Mouse (Mus musculus) forebrain, embryonic 15.5 days (tissue): ENCODE data around the gene Il1r1. TPM values are rescaled to one million over a fixed set of nuclear protein-coding genes. Genes with fewer than 3 reads are reported as not detected.

Experiments
- ATAC-seq: fragments of 200-750 bp; cut with Nextera tagmentation; replicated peaks from 2 replicates; pipeline ENCODE4 v1.8.0; 2017; ENCODE audit warnings: mild to moderate bottlenecking, moderate TSS enrichment, moderate library complexity
- H3K27ac ChIP-seq: fragments of 300-500 bp; sonication (generic); replicated peaks from 2 replicates; pipeline ENCODE4 v1.5.1; 2015; ENCODE audit warnings: mild to moderate bottlenecking, inconsistent platforms
- H3K27me3 ChIP-seq: fragments of 300-500 bp; sonication (generic); 2 replicates; pipeline ENCODE4 v1.6.1; 2015; ENCODE audit warnings: inconsistent platforms
- H3K36me3 ChIP-seq: fragments of 300-500 bp; sonication (generic); 2 replicates; pipeline ENCODE4 v1.6.1; 2015; ENCODE audit warnings: mild to moderate bottlenecking, inconsistent platforms
- H3K4me1 ChIP-seq: fragments of 300-500 bp; sonication (generic); 2 replicates; pipeline ENCODE4 v1.6.1; 2015; ENCODE audit warnings: inconsistent platforms
- H3K4me2 ChIP-seq: fragments of 300-500 bp; sonication (generic); replicated peaks from 2 replicates; pipeline ENCODE4 v1.6.1; 2015; ENCODE audit warnings: mild to moderate bottlenecking, inconsistent platforms
- H3K4me3 ChIP-seq: fragments of 300-500 bp; sonication (generic); 2 replicates; pipeline ENCODE4 v1.5.1; 2015; ENCODE audit warnings: mild to moderate bottlenecking, inconsistent platforms
- H3K9ac ChIP-seq: fragments of 300-500 bp; sonication (generic); replicated peaks from 2 replicates; pipeline ENCODE4 v1.6.1; 2015; ENCODE audit warnings: mild to moderate bottlenecking, inconsistent platforms
- H3K9me3 ChIP-seq: fragments of 300-500 bp; sonication (generic); 2 replicates; pipeline ENCODE4 v1.6.1; 2016; ENCODE audit warnings: inconsistent platforms
- WGBS: fragments of 180-500 bp; shearing (Covaris S2); methylation state at CpG from one replicate; pipeline ENCODE4 v1.1.7; 2015; ENCODE audit warnings: mixed read lengths; 5-methylcytosine and 5-hydroxymethylcytosine counted together
- polyA plus RNA-seq: library from polyadenylated mRNA; unstranded; fragments of >200 nt; fragmentation: Nextera tagmentation; extraction: Ambion mirVana; gene quantifications from 2 replicates; pipeline ENCODE4 v1.2.1, GENCODE M21; 2015

Il1r1 gene
- polyA plus RNA-seq, 1 experiment from 2014 or later, result 1.1 TPM

DNA sequence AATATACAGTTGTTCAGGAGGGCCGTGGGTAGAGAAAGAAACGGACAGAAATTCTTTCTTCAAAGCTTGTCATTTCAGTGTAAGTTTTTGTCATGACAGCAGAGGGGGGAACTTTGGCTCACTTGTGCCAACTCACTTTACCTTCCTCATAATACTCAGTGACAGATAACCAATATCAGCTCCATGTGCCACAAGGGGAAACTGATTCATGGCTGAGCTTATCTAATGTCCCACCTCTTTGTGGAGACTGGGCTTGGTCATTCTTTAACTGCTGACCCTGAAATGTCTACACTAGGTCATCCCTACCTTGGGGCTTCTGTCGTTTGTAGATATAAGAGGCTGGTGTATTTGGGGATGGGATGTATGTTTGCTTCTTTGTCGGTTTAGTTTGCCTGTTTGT, 53.1 kb downstream of the Il1r1 start:
- 91% methylated on average over 4 of the region's 4 CpGs for WGBS
- Histone ChIP-seq H3K4me1 (no peaks in the 10 kb centered on the region), H3K27me3 (no peaks in the 10 kb centered on the region), H3K4me2 (no peak overlapping the region), H3K27ac (no peak overlapping the region), H3K9me3 (no peaks in the 10 kb centered on the region), H3K36me3 (no peaks in the 10 kb centered on the region), H3K9ac (no peak overlapping the region), H3K4me3 (no peak overlapping the region)
- ATAC-seq, result no peak

DNA sequence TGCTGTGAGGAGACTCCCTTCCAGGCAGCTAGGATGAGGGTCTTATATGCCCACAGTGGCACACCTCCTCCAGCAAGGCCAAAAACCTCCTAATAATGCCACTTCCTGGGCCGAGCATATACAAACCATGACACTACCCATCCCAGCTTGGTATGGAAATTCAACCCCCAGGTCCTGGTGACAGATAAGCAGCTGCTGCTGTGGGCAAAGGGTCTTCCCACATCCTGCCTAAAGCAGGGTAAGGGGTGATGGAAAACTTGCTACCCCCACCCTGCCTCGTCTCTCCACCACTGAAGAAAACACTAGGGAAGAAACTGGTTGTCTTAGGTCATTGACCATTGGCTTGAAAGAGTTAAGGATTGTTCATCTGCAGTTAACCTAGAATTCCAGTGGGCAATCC, 53.8 kb downstream of the Il1r1 start:
- Histone ChIP-seq H3K36me3 (no peaks in the 10 kb centered on the region), H3K4me3 (no peak overlapping the region), H3K9me3 (no peaks in the 10 kb centered on the region), H3K4me1 (no peaks in the 10 kb centered on the region), H3K4me2 (no peak overlapping the region), H3K27me3 (no peaks in the 10 kb centered on the region), H3K9ac (no peak overlapping the region), H3K27ac (no peak overlapping the region)
- WGBS, result 91% methylated on average over 2 of the region's 2 CpGs
- ATAC-seq, result no peak

DNA sequence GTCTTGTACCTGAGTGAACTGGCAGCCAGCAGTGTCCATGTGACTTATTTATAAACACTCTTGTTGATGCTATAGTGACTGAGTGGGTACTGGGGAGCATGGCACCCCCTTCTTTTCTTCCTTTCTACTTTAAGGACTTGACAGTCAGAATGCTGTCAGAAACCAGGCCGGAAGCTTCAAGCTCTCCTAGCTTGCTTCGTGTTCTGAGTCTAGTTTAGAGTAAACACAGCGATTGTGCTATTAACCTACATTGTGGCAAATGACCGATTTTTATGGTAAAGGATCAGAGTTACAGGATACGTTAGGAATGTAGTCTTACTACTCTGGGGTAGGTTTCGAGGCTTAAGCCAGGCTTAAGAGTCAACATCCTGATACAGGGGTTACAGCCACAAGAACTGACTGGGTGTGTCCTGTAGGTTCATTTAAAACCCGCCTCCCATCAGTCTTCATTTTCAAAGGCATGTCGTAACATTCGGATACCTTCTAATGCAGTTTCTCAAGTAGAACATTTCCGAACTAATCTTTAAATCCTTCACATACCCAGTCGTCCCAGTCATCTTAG, 54.4 kb downstream of the Il1r1 start:
- Histone ChIP-seq H3K36me3 (no peaks in the 10 kb centered on the region), H3K9me3 (no peaks in the 10 kb centered on the region)
- 91% methylated on average over 11 of the region's 11 CpGs for WGBS

DNA sequence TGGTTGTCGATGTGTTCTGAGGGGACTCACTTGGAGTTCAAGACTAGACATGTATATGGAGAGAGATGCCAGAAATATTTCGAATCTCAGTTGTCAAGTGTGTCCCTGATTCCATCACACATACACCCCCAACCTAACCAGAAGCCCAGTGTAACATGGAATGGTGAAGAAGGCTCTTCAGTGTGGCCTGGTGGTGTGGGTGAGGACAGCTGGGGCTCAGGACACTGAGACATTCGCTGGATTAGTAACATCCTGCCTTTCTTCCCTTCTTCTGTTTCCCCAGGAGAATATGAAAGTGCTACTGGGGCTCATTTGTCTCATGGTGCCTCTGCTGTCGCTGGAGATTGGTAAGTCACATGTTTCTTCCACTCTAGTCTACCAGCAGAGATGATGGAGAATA, 57.1 kb downstream of the Il1r1 start:
- no peak for ATAC-seq
- WGBS, result 81% methylated on average over 4 of the region's 4 CpGs
- no peak overlapping the region for H3K9ac ChIP-seq
- no peak overlapping the region for H3K27ac ChIP-seq
- no peak overlapping the region for H3K4me3 ChIP-seq
- no peaks in the 10 kb centered on the region for H3K36me3 ChIP-seq
- H3K4me1 ChIP-seq, result no peaks in the 10 kb centered on the region
- no peak overlapping the region for H3K4me2 ChIP-seq
- H3K27me3 ChIP-seq, result no peaks in the 10 kb centered on the region
- H3K9me3 ChIP-seq, result no peaks in the 10 kb centered on the region

More for the DNA sequence above, 54.4 kb downstream of the Il1r1 start:
- Histone ChIP-seq H3K27me3 (no peaks in the 10 kb centered on the region), H3K4me1 (no peaks in the 10 kb centered on the region), H3K4me3 (no peak overlapping the region), H3K27ac (no peak overlapping the region), H3K9ac (no peak overlapping the region), H3K4me2 (no peak overlapping the region)
- no peak for ATAC-seq

DNA sequence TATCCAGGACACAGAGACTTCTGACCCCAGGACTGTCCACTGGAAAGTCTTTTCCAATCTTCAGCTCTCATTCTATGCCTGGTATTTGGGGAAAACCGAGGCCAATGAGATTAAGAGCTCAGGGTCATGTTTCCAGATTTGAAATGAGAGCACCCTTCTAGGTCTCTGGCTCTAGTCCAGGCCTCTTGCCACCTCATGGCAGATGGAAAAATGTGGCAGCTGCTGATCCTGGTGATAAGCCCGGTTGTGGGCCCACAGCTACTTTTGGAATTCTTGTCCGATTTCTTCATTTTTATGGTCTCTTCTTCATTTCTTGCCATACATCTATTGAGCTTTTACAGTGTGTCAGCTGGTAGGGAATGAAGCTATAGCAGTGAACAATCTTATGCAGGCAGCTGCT, 57.5 kb downstream of the Il1r1 start:
- Histone ChIP-seq H3K4me3 (no peak overlapping the region), H3K27me3 (no peaks in the 10 kb centered on the region), H3K9me3 (no peaks in the 10 kb centered on the region), H3K9ac (no peak overlapping the region), H3K4me1 (no peaks in the 10 kb centered on the region), H3K36me3 (no peaks in the 10 kb centered on the region), H3K27ac (no peak overlapping the region), H3K4me2 (no peak overlapping the region)
- 87% methylated on average over 3 of the region's 3 CpGs for WGBS
- ATAC-seq, result no peak

DNA sequence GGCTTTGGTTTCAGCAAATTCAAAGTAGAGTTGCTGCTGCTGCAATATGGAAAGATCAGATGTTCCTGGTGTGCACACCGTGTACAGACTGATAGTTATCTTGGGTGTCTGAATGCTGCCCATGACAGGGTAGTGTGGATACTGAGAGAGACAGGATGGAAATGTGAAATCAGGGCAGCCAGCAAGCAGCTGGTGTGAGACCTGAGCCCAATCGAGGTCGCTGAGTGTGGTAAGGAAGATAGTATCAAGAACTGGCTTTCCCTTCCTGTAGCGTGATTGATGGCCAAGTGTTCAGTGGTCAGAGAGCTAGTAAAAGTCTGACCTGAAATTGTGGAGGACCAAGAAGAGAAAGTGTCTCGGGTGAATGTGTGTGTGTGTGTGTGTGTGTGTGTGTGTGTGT, 59.1 kb downstream of the Il1r1 start:
- H3K4me3 ChIP-seq, result no peak overlapping the region
- H3K36me3 ChIP-seq, result no peaks in the 10 kb centered on the region
- no peak overlapping the region for H3K27ac ChIP-seq
- ATAC-seq, result no peak
- no peaks in the 10 kb centered on the region for H3K9me3 ChIP-seq
- no peak overlapping the region for H3K9ac ChIP-seq
- 94% methylated on average over 5 of the region's 5 CpGs for WGBS
- no peak overlapping the region for H3K4me2 ChIP-seq
- H3K4me1 ChIP-seq, result no peaks in the 10 kb centered on the region
- H3K27me3 ChIP-seq, result no peaks in the 10 kb centered on the region

DNA sequence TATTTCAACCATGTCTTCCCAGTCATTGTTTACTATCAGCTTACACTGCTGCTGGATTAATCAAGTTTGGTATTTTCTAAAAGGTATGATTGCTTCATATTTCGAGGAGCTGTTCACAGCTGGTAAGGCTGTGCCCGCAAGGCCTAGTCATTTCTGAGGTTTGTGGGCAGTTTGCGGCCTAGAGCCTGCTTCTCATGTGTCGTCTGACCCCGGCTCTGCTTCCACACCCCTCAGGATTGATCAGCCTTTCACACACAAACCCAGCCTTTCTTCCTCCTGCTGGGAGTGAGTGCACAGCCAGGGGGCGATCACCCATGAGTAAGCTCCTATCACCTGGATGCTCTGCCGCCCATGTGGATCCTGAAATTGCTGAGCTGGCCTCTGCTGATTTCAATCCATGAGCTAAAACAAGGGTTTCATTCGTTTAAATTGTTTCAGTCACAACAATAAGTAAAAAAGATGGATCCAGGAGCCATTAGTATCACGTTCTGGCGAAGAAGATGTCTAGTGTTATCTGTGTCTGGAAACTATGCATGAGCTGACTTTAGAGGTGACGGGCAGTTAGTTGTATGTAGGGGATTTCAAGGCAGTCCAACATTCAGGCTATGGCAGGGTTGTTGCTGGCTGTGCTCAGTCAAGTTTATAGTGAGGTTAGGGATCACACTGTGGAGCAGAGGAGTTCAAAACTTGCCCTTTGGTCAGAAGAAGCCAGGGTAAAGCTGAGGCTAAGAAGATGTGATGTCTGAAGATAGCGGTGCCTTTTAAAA, 65.8 kb downstream of the Il1r1 start:
- Histone ChIP-seq H3K9me3 (no peaks in the 10 kb centered on the region), H3K27me3 (no peaks in the 10 kb centered on the region), H3K9ac (no peak overlapping the region), H3K4me3 (no peak overlapping the region), H3K4me2 (no peak overlapping the region), H3K4me1 (no peaks in the 10 kb centered on the region), H3K36me3 (no peaks in the 10 kb centered on the region), H3K27ac (no peak overlapping the region)
- no peak for ATAC-seq
- WGBS, result 76% methylated on average over 12 of the region's 12 CpGs

DNA sequence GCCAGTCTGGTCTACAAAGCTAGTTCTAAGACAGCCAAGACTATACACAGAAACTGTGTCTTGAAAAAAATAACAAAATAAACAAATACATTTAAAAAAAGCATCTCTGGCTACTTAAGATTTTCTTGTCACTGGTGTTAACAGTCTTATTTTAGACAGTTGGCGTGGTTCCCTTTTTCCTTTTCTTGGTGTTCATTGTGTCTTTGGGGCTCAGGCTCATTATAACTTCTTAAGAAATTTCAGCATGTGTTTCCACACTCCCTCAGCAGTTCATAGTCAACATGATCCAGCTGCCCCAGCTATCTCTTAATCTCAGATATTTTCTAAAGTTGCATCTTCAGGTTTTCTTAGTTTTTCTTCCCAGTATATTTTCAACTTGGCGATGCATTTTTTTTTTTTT, 67.4 kb downstream of the Il1r1 start:
- no peak overlapping the region for H3K4me3 ChIP-seq
- WGBS, result 97% methylated on average over 2 of the region's 2 CpGs
- H3K36me3 ChIP-seq, result no peaks in the 10 kb centered on the region
- ATAC-seq, result no peak
- no peaks in the 10 kb centered on the region for H3K9me3 ChIP-seq
- H3K27me3 ChIP-seq, result no peaks in the 10 kb centered on the region
- H3K4me1 ChIP-seq, result no peaks in the 10 kb centered on the region
- no peak overlapping the region for H3K9ac ChIP-seq
- H3K27ac ChIP-seq, result no peak overlapping the region
- H3K4me2 ChIP-seq, result no peak overlapping the region

DNA sequence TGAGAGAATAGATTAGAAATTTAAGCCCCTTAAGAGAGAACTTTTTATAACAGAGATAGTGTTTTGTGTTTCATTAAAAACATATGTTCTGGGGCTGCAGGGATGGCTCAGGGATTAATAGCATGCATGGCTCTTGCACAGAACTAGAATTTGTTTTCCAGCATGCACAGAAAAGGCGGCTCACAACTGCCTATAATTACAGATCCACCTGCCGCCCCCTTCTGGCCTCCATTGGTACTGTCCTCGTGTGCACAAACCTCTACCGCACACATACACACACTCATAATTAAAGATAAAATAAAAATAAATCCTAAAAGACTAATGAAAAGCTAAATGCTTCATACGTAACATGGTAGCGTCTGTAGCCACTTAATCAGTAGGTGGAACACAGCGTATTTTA, 69.0 kb downstream of the Il1r1 start:
- H3K9me3 ChIP-seq, result no peaks in the 10 kb centered on the region
- no peaks in the 10 kb centered on the region for H3K27me3 ChIP-seq
- H3K4me3 ChIP-seq, result no peak overlapping the region
- WGBS, result 94% methylated on average over 7 of the region's 7 CpGs
- H3K36me3 ChIP-seq, result no peaks in the 10 kb centered on the region
- no peaks in the 10 kb centered on the region for H3K4me1 ChIP-seq
- H3K4me2 ChIP-seq, result no peak overlapping the region
- no peak overlapping the region for H3K9ac ChIP-seq
- no peak overlapping the region for H3K27ac ChIP-seq
- no peak for ATAC-seq

DNA sequence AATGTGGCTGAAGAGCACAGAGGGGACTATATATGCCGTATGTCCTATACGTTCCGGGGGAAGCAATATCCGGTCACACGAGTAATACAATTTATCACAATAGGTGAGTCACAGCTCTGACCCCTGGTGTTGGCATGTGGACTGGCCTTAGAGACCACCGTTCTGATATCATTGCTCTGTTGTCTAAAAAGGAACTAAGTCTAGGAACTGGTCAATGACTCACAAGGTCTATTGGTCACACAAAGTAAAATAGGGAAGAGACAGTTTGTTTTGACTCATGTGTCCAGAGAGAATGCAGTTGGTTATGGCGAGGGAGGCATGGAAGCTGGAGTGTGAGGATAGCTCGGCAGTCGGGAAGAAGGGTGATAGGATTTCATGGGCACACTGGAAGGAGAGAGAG, 69.9 kb downstream of the Il1r1 start:
- H3K9ac ChIP-seq, result no peak overlapping the region
- H3K4me2 ChIP-seq, result no peak overlapping the region
- no peaks in the 10 kb centered on the region for H3K36me3 ChIP-seq
- no peak overlapping the region for H3K27ac ChIP-seq
- 89% methylated on average over 9 of the region's 9 CpGs for WGBS
- ATAC-seq, result no peak
- H3K4me3 ChIP-seq, result no peak overlapping the region
- no peaks in the 10 kb centered on the region for H3K4me1 ChIP-seq
- H3K27me3 ChIP-seq, result no peaks in the 10 kb centered on the region
- H3K9me3 ChIP-seq, result no peaks in the 10 kb centered on the region

DNA sequence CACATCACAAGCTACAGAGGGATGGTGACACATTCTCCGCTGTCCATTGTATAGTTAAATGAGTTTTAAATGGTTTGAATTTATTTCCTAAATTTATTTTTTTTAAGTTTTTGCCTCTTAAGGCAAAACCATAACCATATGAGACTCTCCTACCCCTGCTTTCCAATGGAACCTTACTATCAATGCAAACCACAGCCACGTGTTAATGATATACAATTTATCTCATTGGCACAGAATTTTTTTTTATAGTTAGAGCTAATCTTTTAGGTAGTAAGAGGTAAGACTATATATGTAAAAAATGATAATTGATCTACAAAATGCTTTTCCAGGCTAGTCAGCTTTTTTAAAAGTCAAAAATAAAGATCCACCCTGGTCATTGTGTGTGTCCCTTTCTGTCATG, 73.2 kb downstream of the Il1r1 start:
- 86% methylated on average over 2 of the region's 2 CpGs for WGBS
- no peaks in the 10 kb centered on the region for H3K9me3 ChIP-seq
- H3K27me3 ChIP-seq, result no peaks in the 10 kb centered on the region
- H3K27ac ChIP-seq, result no peak overlapping the region
- no peak for ATAC-seq
- H3K4me2 ChIP-seq, result no peak overlapping the region
- no peak overlapping the region for H3K9ac ChIP-seq
- no peaks in the 10 kb centered on the region for H3K4me1 ChIP-seq
- H3K36me3 ChIP-seq, result no peaks in the 10 kb centered on the region
- H3K4me3 ChIP-seq, result no peak overlapping the region

DNA sequence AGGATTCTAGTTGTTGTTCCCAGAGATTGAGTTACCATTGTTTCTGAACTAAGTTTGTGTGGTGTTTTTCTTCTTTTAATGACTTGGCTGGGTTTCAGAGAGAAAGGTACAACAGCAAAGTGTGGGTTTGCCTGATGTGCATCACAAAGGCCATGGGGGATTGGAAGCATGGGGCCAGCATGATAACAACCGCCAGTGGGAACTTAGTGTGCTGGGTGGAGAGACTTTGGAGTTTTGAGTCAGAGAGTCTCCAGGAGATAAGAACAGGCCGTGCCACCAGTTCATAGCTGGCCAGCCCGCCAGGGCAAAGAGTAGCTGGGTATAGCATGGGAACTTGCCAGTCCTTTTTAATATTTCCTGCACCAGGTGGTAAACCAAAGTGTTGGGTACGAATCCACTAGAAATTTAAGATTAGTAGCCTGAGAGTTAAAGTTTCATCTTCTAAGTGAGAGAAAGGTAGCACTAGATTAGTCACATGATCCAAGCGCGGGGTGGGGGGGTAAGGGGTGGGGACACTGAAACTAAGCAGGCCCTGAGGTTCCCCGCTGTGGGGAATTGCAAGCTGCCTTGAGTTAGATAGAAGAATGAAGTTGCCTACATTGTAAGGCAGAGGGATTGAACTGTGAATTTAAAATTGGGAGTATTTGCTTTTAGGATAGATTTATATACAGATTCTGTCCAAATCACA, 78.4 kb downstream of the Il1r1 start:
- no peaks in the 10 kb centered on the region for H3K4me1 ChIP-seq
- H3K4me3 ChIP-seq, result no peak overlapping the region
- no peak overlapping the region for H3K9ac ChIP-seq
- WGBS, result 58% methylated on average over 7 of the region's 7 CpGs
- no peaks in the 10 kb centered on the region for H3K36me3 ChIP-seq
- no peaks in the 10 kb centered on the region for H3K27me3 ChIP-seq
- no peak overlapping the region for H3K27ac ChIP-seq
- H3K4me2 ChIP-seq, result no peak overlapping the region
- ATAC-seq, result no peak
- no peaks in the 10 kb centered on the region for H3K9me3 ChIP-seq
